Mouse (Mus musculus) neural tube, embryonic 11.5 days (tissue): ENCODE data around the gene St3gal5. TPM values are rescaled to one million over a fixed set of nuclear protein-coding genes. Genes with fewer than 3 reads are reported as not detected.
"Not testable (repeated sequence)": the region's sequence is repeated elsewhere in the genome, so short reads cannot be mapped to it uniquely, and the experiment has no call there.

Experiments used
- ATAC-seq: fragments of 200-750 bp; cut with Nextera tagmentation; 2 replicates; pipeline ENCODE4 v1.8.0; 2017; ENCODE audit warnings: moderate number of reproducible peaks, mild to moderate bottlenecking, moderate TSS enrichment, moderate library complexity; ENCODE audit not compliant: insufficient read depth, low FRiP score, low TSS enrichment
- DNase-seq: peaks from one replicate; pipeline ENCODE4 v3.0.0-alpha.2; 2015; ENCODE audit warnings: low spot score
- H3K27ac ChIP-seq: fragments of 300-500 bp; sonication (generic); 2 replicates; pipeline ENCODE4 v1.5.1; 2014; ENCODE audit warnings: low read depth, mild to moderate bottlenecking, low read length
- H3K27me3 ChIP-seq: fragments of 300-500 bp; sonication (generic); 2 replicates; pipeline ENCODE4 v1.6.1; 2014; ENCODE audit warnings: mild to moderate bottlenecking, low read length, mixed read lengths; ENCODE audit not compliant: control insufficient read depth, insufficient read depth
- H3K36me3 ChIP-seq: fragments of 300-500 bp; sonication (generic); 2 replicates; pipeline ENCODE4 v1.6.1; 2014; ENCODE audit warnings: mild to moderate bottlenecking, low read length, moderate library complexity, mixed read lengths; ENCODE audit not compliant: control insufficient read depth, insufficient read depth
- H3K4me1 ChIP-seq: fragments of 300-500 bp; sonication (generic); 2 replicates; pipeline ENCODE4 v1.6.1; 2014; ENCODE audit warnings: low read length, mixed read lengths; ENCODE audit not compliant: control insufficient read depth, insufficient read depth
- H3K4me2 ChIP-seq: fragments of 300-500 bp; sonication (generic); 2 replicates; pipeline ENCODE4 v1.6.1; 2014; ENCODE audit warnings: low read depth, mild to moderate bottlenecking, moderate library complexity
- H3K4me3 ChIP-seq: fragments of 300-500 bp; sonication (generic); 2 replicates; pipeline ENCODE4 v1.5.1; 2014; ENCODE audit warnings: low read depth, low read length
- H3K9ac ChIP-seq: fragments of 300-500 bp; sonication (generic); 2 replicates; pipeline ENCODE4 v1.6.1; 2014; ENCODE audit warnings: mild to moderate bottlenecking, low read length
- H3K9me3 ChIP-seq: fragments of 300-500 bp; sonication (generic); 2 replicates; pipeline ENCODE4 v1.6.1; 2016; ENCODE audit warnings: low read length; ENCODE audit not compliant: control insufficient read depth
- WGBS: fragments of 180-500 bp; shearing (Covaris S2); extraction: QIAGEN DNeasy Blood & Tissue Kit; methylation state at CpG from one replicate; pipeline ENCODE4 v1.1.7; 2014; 5-methylcytosine and 5-hydroxymethylcytosine counted together
- polyA plus RNA-seq: library from polyadenylated mRNA; unstranded; fragments of >200 nt; fragmentation: Nextera tagmentation; extraction: Ambion mirVana; gene quantifications from 2 replicates; pipeline ENCODE4 v1.2.1, GENCODE M21; 2014

The St3gal5 gene
- polyA plus RNA-seq, 1 experiment from 2014 or later = 44.6 TPM

DNA sequence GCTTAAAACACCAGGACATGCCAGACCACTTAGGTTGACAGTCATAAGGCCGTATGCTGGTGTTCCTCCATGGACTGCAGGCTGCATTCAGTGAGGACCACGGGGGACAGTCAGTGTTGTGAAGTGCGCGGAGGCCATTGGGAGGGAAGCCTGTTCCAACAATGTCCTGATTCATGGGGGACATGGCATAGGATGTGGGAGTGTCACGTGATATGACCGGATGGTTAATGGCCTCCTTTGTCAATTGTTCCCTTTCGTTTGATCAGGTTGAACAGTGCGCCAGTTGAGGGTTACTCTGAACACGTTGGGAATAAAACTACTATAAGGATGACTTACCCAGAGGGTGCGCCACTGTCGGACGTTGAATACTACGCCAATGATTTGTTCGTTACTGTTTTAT, 49.4 kb downstream of the St3gal5 start:
- Histone ChIP-seq H3K4me1 (no peaks in the 10 kb centered on the region), H3K9me3 (0 out of 2 replicates have a peak, but pooled peaks cover 3% of the 10 kb centered on the region), H3K4me3 (no peak overlapping the region), H3K27me3 (no peaks in the 10 kb centered on the region), H3K9ac (no peak overlapping the region), H3K4me2 (no peak overlapping the region), H3K36me3 (peaks cover 6% of the 10 kb centered on the region), H3K27ac (no peak overlapping the region)
- no peak for DNase-seq
- WGBS = 83% methylated on average over 14 of the region's 14 CpGs
- ATAC-seq = no peak

DNA sequence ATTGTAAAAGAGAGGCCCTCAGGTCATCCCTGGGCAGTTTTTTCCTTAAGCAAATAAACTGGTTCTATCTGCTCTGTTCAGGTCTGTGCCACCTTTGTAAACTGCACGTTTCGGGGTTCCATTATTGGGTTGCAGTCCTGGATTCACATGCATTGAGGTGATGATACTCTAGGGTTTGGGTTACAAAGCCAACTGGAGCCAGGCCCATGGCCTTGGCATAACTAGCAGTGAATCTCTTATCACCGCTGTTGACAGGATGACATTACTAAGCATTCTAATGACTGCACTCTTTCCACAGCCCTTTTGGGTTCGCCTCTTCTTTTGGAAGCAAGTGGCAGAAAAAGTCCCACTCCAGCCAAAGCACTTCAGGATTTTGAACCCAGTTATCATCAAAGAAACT, 51.3 kb downstream of the St3gal5 start:
- Histone ChIP-seq H3K4me2 (no peak overlapping the region), H3K27ac (no peak overlapping the region), H3K4me3 (no peak overlapping the region), H3K36me3 (peaks cover 6% of the 10 kb centered on the region), H3K27me3 (no peaks in the 10 kb centered on the region), H3K9me3 (0 out of 2 replicates have a peak, but pooled peaks cover 3% of the 10 kb centered on the region), H3K4me1 (no peaks in the 10 kb centered on the region), H3K9ac (no peak overlapping the region)
- DNase-seq (no peak), ATAC-seq (no peak)
- 93% methylated on average over 4 of the region's 4 CpGs for WGBS

DNA sequence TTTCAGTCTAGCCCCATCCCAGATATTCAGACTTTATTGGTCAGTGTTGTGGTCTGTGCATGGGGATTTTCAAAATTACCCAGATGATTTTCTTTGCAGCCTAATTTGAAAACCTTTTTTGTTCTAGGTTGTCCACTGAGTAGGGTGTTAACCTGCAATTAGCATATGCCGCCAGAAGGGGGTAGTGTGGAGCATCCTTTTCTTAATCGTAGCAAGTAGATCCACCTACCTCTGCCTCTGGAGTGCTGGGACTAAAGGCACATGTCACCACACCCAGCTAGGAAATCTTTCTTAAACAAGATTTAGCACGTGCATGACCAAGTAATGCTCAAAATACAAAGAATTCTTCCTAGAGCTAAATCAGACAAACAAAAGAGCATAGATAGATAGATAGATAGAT, 52.4 kb downstream of the St3gal5 start:
- H3K27ac ChIP-seq = no peak overlapping the region
- ATAC-seq (no peak), DNase-seq (no peak)
- WGBS = 81% methylated on average over 3 of the region's 3 CpGs
- H3K4me2 ChIP-seq = no peak overlapping the region
- H3K9ac ChIP-seq = no peak overlapping the region
- H3K27me3 ChIP-seq = no peaks in the 10 kb centered on the region
- H3K9me3 ChIP-seq = 0 out of 2 replicates have a peak, but pooled peaks cover 3% of the 10 kb centered on the region
- no peak overlapping the region for H3K4me3 ChIP-seq
- no peaks in the 10 kb centered on the region for H3K4me1 ChIP-seq
- H3K36me3 ChIP-seq = peaks cover 6% of the 10 kb centered on the region

DNA sequence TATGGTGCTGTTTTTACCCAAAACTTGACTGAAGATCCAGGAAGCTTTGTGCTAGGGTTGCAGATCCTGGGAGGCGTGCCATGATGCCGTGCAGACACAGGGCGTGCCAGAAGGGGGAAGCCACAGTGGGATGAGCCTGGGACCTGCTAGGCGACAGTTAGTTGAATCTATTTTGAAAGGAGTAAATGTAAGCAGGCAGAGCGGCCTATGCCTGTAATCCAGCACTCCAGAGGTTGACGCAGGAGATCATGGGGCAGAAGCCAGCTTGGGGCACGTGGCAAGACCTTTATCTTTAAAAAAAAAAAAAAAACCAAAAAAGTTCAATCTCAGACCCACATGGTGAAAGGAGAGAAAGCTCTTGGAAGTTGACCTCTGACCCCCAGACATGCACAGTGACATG, 55.3 kb downstream of the St3gal5 start:
- Histone ChIP-seq H3K4me2 (no peak overlapping the region), H3K4me3 (no peak overlapping the region), H3K27ac (no peak overlapping the region), H3K27me3 (no peaks in the 10 kb centered on the region), H3K9ac (no peak overlapping the region), H3K4me1 (no peaks in the 10 kb centered on the region), H3K36me3 (peaks cover 6% of the 10 kb centered on the region), H3K9me3 (0 out of 2 replicates have a peak, but pooled peaks cover 3% of the 10 kb centered on the region)
- WGBS = 94% methylated on average over 7 of the region's 7 CpGs
- DNase-seq = no peak
- no peak for ATAC-seq

DNA sequence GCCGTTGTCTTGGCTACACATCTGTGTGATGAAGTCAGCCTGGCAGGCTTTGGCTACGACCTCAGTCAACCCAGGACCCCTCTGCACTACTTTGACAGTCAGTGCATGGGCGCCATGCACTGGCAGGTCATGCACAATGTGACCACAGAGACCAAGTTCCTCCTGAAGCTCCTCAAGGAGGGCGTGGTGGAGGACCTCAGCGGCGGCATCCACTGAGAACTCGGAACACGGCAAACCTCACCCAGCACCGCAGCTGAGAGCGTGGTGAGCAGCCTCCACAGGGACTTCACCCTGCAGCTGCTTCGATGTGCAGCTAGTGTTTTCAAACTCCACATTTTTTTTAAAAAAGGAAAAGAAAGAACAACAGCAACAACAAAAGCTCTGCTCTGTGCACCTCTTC, 56.1 kb downstream of the St3gal5 start:
- Histone ChIP-seq H3K4me1 (no peaks in the 10 kb centered on the region), H3K36me3 (peaks cover 6% of the 10 kb centered on the region), H3K27ac (no peak overlapping the region), H3K9ac (no peak overlapping the region), H3K9me3 (0 out of 2 replicates have a peak, but pooled peaks cover 3% of the 10 kb centered on the region), H3K4me2 (no peak overlapping the region), H3K4me3 (no peak overlapping the region), H3K27me3 (no peaks in the 10 kb centered on the region)
- 84% methylated on average over 11 of the region's 11 CpGs for WGBS
- ATAC-seq (no peak), DNase-seq (no peak)

DNA sequence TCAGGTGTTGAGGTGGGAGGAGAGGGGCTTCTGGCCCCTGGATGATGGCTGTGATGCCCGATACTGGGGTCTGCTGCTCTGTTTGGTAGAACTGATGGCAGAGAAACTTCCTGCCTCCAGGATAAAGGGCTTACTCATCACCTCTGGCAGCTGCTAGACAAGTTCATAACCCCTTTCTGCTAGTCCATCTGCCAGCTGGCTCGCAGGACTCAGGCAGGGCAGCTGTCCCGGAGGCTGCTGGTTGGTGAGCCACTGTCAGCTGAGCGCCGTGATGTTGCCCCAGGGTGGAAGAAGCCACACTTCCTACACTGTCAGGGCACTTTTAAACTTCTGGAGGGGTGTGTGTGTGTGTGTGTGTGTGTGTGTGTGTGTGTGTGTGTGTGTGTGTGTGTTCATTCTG, 56.6 kb downstream of the St3gal5 start:
- not testable (repeated sequence) for H3K4me1 ChIP-seq, H3K36me3 ChIP-seq, ATAC-seq

DNA sequence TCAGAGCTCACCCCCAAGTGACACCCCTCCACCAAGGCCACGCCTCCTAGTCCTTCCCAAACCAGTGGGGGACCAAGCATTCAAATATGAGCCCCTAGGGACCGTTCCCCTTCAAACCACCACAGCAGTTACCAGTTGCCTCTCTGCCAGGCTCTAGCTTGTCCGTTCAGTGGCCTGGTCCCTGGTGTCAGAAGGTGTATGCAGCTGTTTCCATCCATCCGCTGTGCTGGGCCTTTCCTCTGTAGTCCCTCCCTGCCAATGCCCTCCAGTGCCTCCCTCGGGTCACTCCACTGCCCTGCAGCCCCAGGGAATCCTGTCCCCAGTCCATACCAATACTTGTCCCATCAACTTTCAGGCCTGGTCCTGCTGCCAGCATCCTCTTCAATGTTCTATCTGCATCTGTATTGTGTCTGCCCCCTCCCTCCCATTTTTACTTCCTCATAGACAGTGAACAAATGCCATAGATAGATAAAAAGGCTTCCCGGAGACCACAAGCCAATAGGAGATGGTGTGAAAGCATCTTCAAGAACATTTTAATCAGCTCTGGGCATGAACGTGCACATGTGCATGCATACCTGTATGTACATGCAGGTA, 57.6 kb downstream of the St3gal5 start:
- no peak for DNase-seq
- Histone ChIP-seq H3K4me3 (no peak overlapping the region), H3K9ac (no peak overlapping the region), H3K4me1 (no peaks in the 10 kb centered on the region), H3K27ac (no peak overlapping the region), H3K4me2 (no peak overlapping the region), H3K27me3 (no peaks in the 10 kb centered on the region), H3K36me3 (no peaks in the 10 kb centered on the region), H3K9me3 (no peaks in the 10 kb centered on the region)
- ATAC-seq = no peak
- WGBS = 84% methylated on average over 7 of the region's 7 CpGs

More for the DNA sequence above, 56.6 kb downstream of the St3gal5 start:
- H3K9ac ChIP-seq, H3K27me3 ChIP-seq, DNase-seq, H3K9me3 ChIP-seq, H3K27ac ChIP-seq, H3K4me3 ChIP-seq, H3K4me2 ChIP-seq: not testable (repeated sequence)
- 63% methylated on average over 2 of the region's 5 CpGs for WGBS

DNA sequence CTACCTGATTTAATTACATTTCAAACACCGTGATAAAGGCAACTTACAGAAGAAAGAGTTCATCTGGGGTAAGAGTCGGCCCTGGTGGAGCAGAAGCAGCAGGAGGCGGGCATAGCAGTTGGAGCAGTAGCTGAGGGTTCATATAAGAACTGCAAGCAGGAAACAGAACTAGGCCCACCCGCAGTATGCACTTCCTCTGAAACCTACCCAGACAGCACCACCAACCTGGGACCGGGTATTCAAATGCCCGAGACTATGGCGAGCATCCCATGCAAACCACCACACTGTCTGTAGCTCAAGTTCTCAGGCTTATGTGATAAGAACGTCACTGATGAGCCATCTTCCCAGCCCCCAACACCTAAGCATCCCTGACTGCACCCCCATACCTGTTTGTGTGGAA, 58.3 kb downstream of the St3gal5 start:
- no peak for ATAC-seq
- Histone ChIP-seq H3K36me3 (no peaks in the 10 kb centered on the region), H3K9ac (no peak overlapping the region), H3K4me1 (no peaks in the 10 kb centered on the region), H3K27me3 (no peaks in the 10 kb centered on the region), H3K4me2 (no peak overlapping the region), H3K4me3 (no peak overlapping the region), H3K27ac (no peak overlapping the region), H3K9me3 (no peaks in the 10 kb centered on the region)
- no peak for DNase-seq
- 94% methylated on average over 8 of the region's 8 CpGs for WGBS

DNA sequence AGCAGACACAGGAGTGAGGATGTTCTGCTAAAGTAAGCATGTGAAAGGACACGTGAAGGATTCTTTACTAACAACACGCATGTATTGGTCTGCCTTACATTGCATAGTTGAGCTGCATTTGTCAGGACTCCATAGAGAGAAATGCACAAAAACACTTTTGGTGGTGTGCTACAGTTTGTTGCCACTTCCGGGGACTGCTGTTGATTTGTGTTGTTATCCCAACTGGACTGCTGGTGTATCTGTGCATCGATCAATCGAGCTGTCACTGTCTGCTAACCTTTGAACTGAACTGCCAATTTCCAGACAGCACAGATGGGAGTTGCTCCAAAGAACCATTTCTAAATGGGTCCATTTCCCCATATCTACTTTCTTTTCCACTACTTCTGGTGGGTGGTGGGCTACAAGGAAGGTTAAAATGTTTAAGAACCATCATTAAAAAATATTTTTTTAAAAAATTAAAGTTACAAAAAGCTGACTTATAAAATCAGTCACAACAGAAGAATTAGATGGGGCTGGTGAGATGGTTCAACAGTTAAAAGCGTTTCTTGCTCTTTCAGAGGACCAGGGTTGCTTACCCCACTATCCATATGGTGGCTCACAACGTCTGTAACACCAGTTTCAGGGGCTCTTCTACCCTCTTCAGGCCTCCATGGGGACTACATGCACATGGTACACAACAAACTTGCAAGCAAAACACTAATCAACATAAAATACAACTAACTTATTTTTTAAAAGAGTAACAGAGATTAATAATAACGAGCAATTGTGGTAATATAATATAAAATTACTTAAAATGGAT, 61.8 kb downstream of the St3gal5 start:
- DNase-seq (no peak), ATAC-seq (no peak)

More for the DNA sequence above, 61.8 kb downstream of the St3gal5 start:
- Histone ChIP-seq H3K4me1 (no peaks in the 10 kb centered on the region), H3K9me3 (no peaks in the 10 kb centered on the region), H3K9ac (no peak overlapping the region), H3K27ac (no peak overlapping the region), H3K4me3 (no peak overlapping the region), H3K4me2 (no peak overlapping the region), H3K27me3 (no peaks in the 10 kb centered on the region), H3K36me3 (no peaks in the 10 kb centered on the region)
- 85% methylated on average over 8 of the region's 8 CpGs for WGBS
